Mouse (Mus musculus): ENCODE measurements around the gene Fam110a.

Gene Fam110a

GRCm38 (mm10) chr2:151979470-151980354, at the start of gene Fam110a:
Fam110a (minus strand) TSS chr2:151980219.
- DNase-seq (ENCODE audit: low spot score), result peak; percentile 37

DNA sequence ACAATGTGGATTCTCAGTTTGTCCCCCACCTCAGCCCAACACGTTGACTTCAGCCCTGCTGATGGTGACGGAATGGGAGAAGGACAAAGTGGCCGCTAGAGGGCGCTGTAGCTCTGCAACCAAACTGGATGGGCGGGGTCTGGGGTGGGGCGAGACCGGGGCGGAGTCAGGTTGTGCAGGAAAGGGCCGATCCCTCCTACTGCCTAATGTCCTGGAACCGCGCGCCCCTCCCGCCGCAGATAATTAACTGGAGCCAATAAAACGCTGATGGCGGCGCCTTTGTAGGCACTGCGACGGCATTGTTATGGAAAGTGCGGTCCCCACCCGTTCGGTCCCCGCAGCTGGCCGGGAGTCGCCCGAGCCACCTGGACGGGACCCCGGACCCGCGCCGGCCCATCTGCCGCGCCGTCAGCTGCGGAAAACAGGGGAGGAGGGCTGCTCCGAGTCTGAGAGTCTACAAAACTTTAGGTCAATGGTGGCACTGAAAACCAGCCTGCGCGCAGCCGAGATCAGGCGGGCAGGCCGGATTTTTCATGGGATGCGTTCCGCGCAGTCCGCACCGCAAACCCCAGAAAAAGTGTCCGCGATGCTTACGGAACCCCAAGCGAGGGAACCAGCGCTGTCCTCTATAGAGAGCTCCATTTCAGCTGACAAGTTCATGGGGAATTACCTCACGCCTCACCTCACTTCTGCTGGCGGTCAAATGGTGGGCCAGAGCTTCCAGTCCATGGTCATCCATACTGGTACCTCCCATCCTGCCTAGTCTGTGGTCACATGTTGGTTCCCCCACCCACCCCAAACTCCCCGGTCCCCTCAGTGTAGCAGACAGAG, 49.4 kb upstream of the Fam110a start:
- peak; percentile 71 for DNase-seq (ENCODE audit: low spot score)

DNA sequence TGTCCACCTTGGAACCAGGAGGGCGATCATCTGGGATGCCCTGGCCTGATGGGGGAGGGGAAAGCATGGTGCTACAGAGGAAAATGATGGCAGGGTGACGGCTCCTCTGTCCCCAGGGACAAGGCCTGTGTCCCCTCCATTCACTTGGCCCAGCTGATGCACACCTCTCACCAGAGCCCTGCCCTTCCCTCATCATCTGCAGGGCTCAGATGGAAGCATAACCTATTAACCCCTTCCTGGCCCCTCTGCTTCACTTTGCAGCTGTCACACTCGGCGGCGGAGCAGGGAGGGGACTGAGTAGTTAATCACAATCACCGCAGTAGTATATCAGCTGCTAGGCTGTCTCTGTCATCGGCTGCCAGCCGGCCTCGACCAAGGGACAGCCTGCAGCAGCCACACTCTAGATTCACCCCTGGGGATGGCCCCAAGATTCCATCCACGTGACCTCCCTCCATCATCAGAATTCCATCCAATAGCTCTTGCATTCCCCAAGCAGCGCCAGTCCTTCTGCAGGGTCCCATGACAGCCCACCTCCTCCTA, 44.9 kb upstream of the Fam110a start:
- no peak for DNase-seq (ENCODE audit: low spot score)

DNA sequence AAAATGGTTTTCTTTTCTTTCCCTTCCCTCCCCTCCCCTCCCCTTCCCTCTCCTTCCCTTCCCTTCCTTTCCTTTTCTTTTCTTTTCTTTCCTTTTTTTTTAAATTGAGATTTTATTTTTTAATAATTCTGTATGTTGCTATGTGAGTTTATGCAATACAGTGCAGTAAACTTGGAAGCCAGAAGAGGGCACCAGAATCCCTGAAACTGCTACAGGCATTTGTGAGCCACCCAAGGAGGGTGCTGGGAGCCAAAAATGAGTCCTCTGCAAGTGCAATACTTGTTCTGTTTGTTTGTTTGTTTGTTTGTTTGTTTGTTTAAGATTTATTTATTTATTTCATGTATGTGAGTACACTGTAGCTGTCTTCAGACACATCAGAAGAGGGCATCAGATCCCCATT, 42.0 kb upstream of the Fam110a start:
- DNase-seq (ENCODE audit: low spot score), result no peak

GRCm38 (mm10) chr2:152020255-152020654, 40.2 kb upstream of the Fam110a start:
- no peak for DNase-seq (ENCODE audit: low spot score)

DNA sequence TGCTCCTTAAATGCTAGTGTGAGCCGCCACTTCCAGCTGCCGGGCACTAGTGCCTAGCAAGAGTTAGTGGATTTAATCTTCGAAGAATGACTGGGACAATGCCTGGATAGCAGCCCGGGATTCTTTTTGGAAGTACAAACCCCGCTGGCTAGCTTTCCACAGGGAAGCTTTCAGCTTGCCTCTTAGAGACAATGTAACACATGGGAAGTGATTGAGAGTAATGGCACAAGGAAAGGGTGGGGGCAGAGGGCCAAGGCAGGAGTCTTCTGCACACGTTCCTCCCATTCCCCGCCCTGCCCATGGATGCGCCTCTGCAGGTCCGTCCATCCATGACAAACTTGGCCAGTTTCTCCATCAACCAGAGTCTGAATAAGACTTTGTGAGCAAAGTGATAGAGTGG, 36.6 kb upstream of the Fam110a start:
- no peak for DNase-seq (ENCODE audit: low spot score)

- DNase-seq (ENCODE audit: low spot score), result no peak
Measured at GRCm38 (mm10) chr2:152015997-152016396, 36.0 kb upstream of the Fam110a start.

DNA sequence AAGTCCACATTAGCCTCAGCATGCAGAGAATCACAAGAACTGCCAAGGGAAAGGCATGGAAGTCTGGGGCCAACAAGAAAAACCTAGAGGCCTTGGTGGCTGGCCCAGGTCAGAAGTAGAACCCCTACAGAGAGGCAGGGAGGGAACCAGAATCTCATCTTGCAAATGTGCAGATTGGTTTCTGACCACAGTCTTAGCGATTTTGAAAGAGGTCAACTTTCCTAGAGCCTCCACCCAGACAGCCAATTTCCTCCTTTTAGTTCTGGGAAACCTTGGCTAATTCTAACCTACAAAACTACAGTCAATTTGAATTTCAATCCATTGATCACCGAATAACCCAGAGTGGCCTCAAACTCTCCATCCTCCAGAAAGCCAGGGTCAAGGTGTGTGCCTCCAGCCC, 32.7 kb upstream of the Fam110a start:
- no peak for DNase-seq (ENCODE audit: low spot score)

GRCm38 (mm10) chr2:152012222-152012621, 32.2 kb upstream of the Fam110a start:
- no peak for DNase-seq (ENCODE audit: low spot score)

GRCm38 (mm10) chr2:152011724-152012123, 31.7 kb upstream of the Fam110a start:
- no peak for DNase-seq (ENCODE audit: low spot score)

GRCm38 (mm10) chr2:152010661-152011060, 30.6 kb upstream of the Fam110a start:
- no peak for DNase-seq (ENCODE audit: low spot score)

GRCm38 (mm10) chr2:152010251-152010650, 30.2 kb upstream of the Fam110a start:
- DNase-seq (ENCODE audit: low spot score), result no peak

- no peak for DNase-seq (ENCODE audit: low spot score)
Measured at GRCm38 (mm10) chr2:152009061-152009779, 29.2 kb upstream of the Fam110a start.

- no peak for DNase-seq (ENCODE audit: low spot score)
Measured at GRCm38 (mm10) chr2:152007783-152008182, 27.8 kb upstream of the Fam110a start.

- DNase-seq (ENCODE audit: low spot score), result no peak
Measured at GRCm38 (mm10) chr2:152002529-152002928, 22.5 kb upstream of the Fam110a start.

GRCm38 (mm10) chr2:152000735-152001134, 20.7 kb upstream of the Fam110a start:
- no peak for DNase-seq (ENCODE audit: low spot score)

- no peak for DNase-seq (ENCODE audit: low spot score)
Measured at GRCm38 (mm10) chr2:152000291-152000679, 20.3 kb upstream of the Fam110a start.

DNA sequence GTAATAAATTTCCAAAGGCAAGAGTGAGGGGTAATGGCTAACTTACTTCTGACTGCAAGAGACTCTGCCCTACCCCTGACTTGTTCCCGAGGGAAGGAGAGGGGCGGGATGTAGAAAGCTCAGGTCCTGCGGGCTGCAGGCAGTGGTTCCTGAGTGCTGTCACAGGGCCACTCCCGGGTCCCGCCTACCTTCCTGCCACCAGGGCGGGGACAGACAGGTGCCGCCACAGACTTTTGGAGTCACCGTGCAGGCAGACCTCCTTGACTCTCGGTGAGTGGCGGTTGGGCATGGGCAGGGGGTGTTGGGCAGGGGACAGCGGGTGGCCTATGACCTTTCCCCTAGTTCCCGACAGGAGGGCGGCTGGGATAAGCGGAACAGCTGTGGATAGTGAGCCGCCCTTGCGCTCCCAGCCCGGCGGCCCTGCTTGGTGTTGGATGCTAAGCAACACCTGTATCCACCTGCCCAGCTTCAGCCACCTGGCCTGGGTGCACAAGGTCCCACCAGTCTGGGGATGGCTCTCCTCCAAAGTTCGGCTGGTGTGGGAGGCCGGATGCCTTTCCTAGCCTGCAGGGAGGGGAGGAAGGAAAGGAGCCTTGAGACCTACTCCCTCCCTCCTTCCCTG, 19.8 kb upstream of the Fam110a start:
- DNase-seq (ENCODE audit: low spot score), result no peak

GRCm38 (mm10) chr2:151998932-151999331, 18.9 kb upstream of the Fam110a start:
- DNase-seq (ENCODE audit: low spot score), result no peak

DNA sequence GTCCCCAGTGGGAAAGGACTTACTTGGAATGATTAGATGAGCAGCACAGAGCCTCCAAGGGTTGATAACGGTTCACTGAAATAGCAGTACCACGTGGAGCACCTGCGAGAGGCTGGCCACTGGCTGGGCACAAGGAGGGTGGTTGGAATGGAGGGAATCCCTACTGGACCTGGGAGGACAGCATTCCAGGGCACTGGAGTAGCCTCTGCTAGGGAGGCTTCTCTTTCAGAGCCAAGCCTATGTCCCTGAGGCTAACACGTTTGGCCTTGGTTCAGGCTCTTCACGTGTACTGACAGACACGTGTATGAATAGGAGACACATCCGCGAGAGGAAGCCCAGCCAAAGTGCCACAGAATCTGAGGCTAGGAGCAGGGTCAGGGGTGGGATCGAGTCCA, 18.5 kb upstream of the Fam110a start:
- DNase-seq (ENCODE audit: low spot score), result no peak

GRCm38 (mm10) chr2:151997776-151998504, 17.9 kb upstream of the Fam110a start:
- no peak for DNase-seq (ENCODE audit: low spot score)

All from layer of hippocampus, adult 9-10 months (tissue).